Mouse (Mus musculus): ENCODE measurements around the gene A1bg. TPM values are rescaled to one million over a fixed set of nuclear protein-coding genes. Genes with fewer than 3 reads are reported as not detected.

A1bg gene
- polyA plus RNA-seq, 1 experiment: not detected

DNA sequence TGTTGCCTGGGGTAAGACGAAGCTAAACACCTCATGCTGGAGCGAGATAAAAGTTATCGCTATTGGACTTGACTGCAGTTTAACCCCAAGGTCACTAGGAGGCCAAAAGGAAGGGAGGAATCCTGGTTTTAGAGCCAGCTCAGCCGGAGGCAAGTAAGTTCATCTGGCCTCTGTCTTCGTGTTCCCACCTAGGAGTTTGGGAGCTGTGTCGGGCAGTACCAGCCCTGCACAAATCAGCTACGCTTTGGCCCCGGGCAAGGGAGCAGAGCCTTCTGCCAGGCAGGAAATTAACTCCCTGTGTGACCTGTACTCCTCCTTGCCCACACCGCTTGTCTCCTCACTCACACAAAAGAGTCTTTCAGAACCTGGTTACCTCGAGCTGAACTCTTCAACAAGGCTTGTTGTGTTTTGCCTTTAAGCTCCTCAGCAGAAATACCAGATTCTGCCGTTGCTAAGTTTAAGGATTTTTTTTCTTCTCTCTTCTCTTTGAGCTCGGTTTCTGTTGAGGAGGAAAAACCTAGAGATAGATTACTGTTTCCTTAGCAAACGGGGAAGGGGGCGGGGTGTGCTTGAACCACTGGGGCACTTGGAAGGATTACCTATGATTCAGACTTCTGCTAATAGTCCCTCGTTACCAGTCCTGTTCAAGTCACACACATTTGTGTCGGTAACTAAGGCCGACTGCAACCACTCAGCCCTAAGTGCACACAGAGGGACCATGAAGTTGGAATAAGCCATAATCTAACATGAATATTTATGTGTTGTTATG lies 69.4 kb downstream of the A1bg start, which contains the start of gene Fam84b:
Gene Fam84b (minus strand): TSS at position 548 of the 769 bp plus-strand sequence.
- Histone ChIP-seq H3K79me2 (ENCODE audit: control insufficient read depth, insufficient read depth) (no peaks in the 10 kb centered on the region), H3ac (ENCODE audit: control insufficient read depth, insufficient read length) (no peak within 1 kb of the TSS), H3K27me3 (ENCODE audit: control insufficient read depth, insufficient read depth, insufficient read length) (no peaks in the 10 kb centered on the region), H3K4me3 (no peak within 1 kb of the TSS), H3K4me2 (ENCODE audit: low read depth) (no peak within 1 kb of the TSS), H3K36me3 (ENCODE audit: control insufficient read depth, insufficient read depth) (no peaks in the 10 kb centered on the region)
- TF ChIP-seq CEBPB (IDR thresholded peaks at IDR 0.05; ENCODE audit: insufficient read depth, poor library complexity, severe bottlenecking): no peak
- TF ChIP-seq MAX (IDR thresholded peaks at IDR 0.05; ENCODE audit: low read depth): no peak
- no peak for TF ChIP-seq SRF (IDR thresholded peaks at IDR 0.05; ENCODE audit: control insufficient read depth, insufficient read length, low read depth)
- no peak for TF ChIP-seq REST (IDR thresholded peaks at IDR 0.05; ENCODE audit: insufficient read depth, insufficient read length)
- no peak for TF ChIP-seq POLR2AphosphoS2 (IDR thresholded peaks at IDR 0.05; ENCODE audit: insufficient read length, low read depth)
- TF ChIP-seq MYOG (IDR thresholded peaks at IDR 0.05; ENCODE audit: control insufficient read depth in 1 of 3, insufficient read depth in 1 of 3, insufficient read length in 2 of 3, low read depth in 2 of 3): no peak
- TF ChIP-seq TCF12 (IDR thresholded peaks at IDR 0.05; ENCODE audit: insufficient read depth, poor library complexity, severe bottlenecking): no peak
- TF ChIP-seq E2F4 (IDR thresholded peaks at IDR 0.05; ENCODE audit: insufficient read depth): no peak
- no peak for TF ChIP-seq MYOD1 (IDR thresholded peaks at IDR 0.05; ENCODE audit: control insufficient read depth in 1 of 3, insufficient read length in 2 of 3, low read depth in 2 of 3)
- no peak for TF ChIP-seq TCF3 (IDR thresholded peaks at IDR 0.05; ENCODE audit: insufficient read length, low read depth)
- no peak for TF ChIP-seq USF1 (IDR thresholded peaks at IDR 0.05; ENCODE audit: low read depth)
- TF ChIP-seq POLR2A (IDR thresholded peaks at IDR 0.05; ENCODE audit: insufficient read length, low read depth): no peak

DNA sequence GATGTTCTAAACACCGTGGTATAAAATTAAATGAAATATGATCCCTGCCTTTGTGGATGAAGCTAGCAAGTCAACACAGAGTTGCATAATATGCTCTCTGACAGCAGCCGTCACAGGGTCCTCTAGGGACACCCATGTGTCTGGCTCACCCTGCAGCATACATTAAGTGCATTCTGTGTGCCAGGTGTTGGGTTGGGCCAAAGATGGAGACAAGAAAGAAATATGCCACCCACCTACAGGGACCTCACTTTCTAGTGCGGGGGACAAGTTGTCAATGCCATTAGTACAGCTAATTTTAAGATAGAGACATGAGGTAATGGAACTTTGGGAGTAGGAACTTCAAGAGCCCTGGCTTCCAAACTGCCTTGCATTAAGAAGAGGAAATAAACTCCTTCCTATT lies 74.2 kb downstream of the A1bg start:
- TF ChIP-seq SRF (IDR thresholded peaks at IDR 0.05; ENCODE audit: control insufficient read depth, insufficient read length, low read depth): no peak
- TF ChIP-seq TCF3 (IDR thresholded peaks at IDR 0.05; ENCODE audit: insufficient read length, low read depth): no peak
- no peak for TF ChIP-seq USF1 (IDR thresholded peaks at IDR 0.05; ENCODE audit: low read depth)
- no peak for TF ChIP-seq MYOG (IDR thresholded peaks at IDR 0.05; ENCODE audit: control insufficient read depth in 1 of 3, insufficient read depth in 1 of 3, insufficient read length in 2 of 3, low read depth in 2 of 3)
- no peak for TF ChIP-seq REST (IDR thresholded peaks at IDR 0.05; ENCODE audit: insufficient read depth, insufficient read length)
- no peak for TF ChIP-seq MAX (IDR thresholded peaks at IDR 0.05; ENCODE audit: low read depth)

More for the DNA sequence above, 74.2 kb downstream of the A1bg start:
- no peaks in the 10 kb centered on the region for H3K27me3 ChIP-seq (ENCODE audit: control insufficient read depth, insufficient read depth, insufficient read length)
- no peaks in the 10 kb centered on the region for H3K36me3 ChIP-seq (ENCODE audit: control insufficient read depth, insufficient read depth)
- no peak overlapping the region for H3K4me3 ChIP-seq
- no peak overlapping the region for H3ac ChIP-seq (ENCODE audit: control insufficient read depth, insufficient read length)
- no peak overlapping the region for H3K4me2 ChIP-seq (ENCODE audit: low read depth)
- H3K79me2 ChIP-seq (ENCODE audit: control insufficient read depth, insufficient read depth): no peaks in the 10 kb centered on the region

Other genes with a start within 250 kb of the A1bg start
- gene Fam84b, start 69.2 kb downstream of the A1bg start, polyA plus RNA-seq (2012; fragmentation: generic; extraction: Trizol): 0.02 TPM